Mouse (Mus musculus) CH12.LX (cell line): ENCODE measurements around the gene Cdkn2d.
"Not testable (repeated sequence)": the region's sequence is repeated elsewhere in the genome, so short reads cannot be mapped to it uniquely, and the experiment has no call there.

Source experiments
- CTCF ChIP-seq, 2 experiments: IDR thresholded peaks in 1 of 2; conservative IDR thresholded peaks in 1 of 2; 2 replicates each; pipeline ENCODE4 v1.5.1; 2011 to 2012; ENCODE audit warnings: low read depth in 2 of 2, low read length in 2 of 2, improper control_type of control experiment in 1 of 2, inconsistent platforms in 1 of 2, mild to moderate bottlenecking in 1 of 2, moderate library complexity in 1 of 2
- EP300 ChIP-seq: IDR thresholded peaks from 2 replicates; pipeline ENCODE4 v1.6.1; 2011; ENCODE audit warnings: low read length, improper control_type of control experiment
- GABPA ChIP-seq: IDR thresholded peaks from 2 replicates; pipeline ENCODE4 v1.6.1; 2012; ENCODE audit warnings: low read depth, low read length, improper control_type of control experiment, inconsistent platforms; ENCODE audit not compliant: insufficient replicate concordance
- IRF4 ChIP-seq: IDR thresholded peaks from 2 replicates; pipeline ENCODE4 v1.6.1; 2014; ENCODE audit warnings: low read depth, mild to moderate bottlenecking, inconsistent platforms, low read length, improper control_type of control experiment
- JUND ChIP-seq: conservative IDR thresholded peaks from 2 replicates; pipeline ENCODE4 v1.6.1; 2011; ENCODE audit warnings: low read depth, low read length, improper control_type of control experiment
- MXI1 ChIP-seq: IDR thresholded peaks from 2 replicates; pipeline ENCODE4 v1.6.1; 2011; ENCODE audit warnings: mild to moderate bottlenecking, low read depth, low read length, improper control_type of control experiment
- POLR2A ChIP-seq: IDR thresholded peaks from 2 replicates; pipeline ENCODE4 v1.6.1; 2011; ENCODE audit warnings: low read depth, mild to moderate bottlenecking, improper control_type of control experiment, low read length
- SMC3 ChIP-seq: IDR thresholded peaks from 2 replicates; pipeline ENCODE4 v1.6.1; 2011; ENCODE audit warnings: low read depth, low read length, improper control_type of control experiment

DNA sequence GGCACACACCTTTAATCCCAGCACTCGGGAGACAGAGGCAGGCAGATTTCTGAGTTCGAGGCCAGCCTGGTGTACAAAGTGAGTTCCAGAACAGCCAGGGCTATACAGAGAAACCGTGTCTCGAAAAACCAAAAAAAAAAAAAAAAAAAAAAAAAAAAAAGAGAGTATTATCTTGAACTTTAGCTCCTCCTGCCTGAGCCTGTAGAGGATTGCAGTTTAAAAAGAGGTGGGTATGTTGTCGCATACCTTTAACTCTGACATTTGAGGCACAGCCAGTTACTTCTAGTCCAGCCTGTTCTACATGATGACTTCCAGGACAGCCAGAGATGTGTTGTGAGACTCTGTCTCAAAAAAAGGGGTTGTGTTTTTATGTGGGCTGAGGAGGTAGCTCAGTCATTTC, 21.6 kb downstream of the Cdkn2d start:
- TF ChIP-seq CTCF (conservative IDR thresholded peaks at IDR 0.05 in 1 of 2, IDR thresholded peaks at IDR 0.05 in 1 of 2; ENCODE audit: low read depth in 2 of 2, low read length in 2 of 2) (peak in 1 of 2 experiments; percentile 36; a peak in 2 of 4 replicates), SMC3 (0 out of 2 replicates have a peak, but pooled peaks have one; percentile 10)
- TF ChIP-seq GABPA, POLR2A, EP300, JUND, IRF4, MXI1: not testable (repeated sequence)
